Mouse (Mus musculus): ENCODE data around the gene Nt5c2. TPM values are rescaled to one million over a fixed set of nuclear protein-coding genes. Genes with fewer than 3 reads are reported as not detected.
A peak's percentile ranks its signal among the peaks of the same experiment; 100 is the strongest.

The Nt5c2 gene
- polyA plus RNA-seq, 1 experiment from 2014 or later, result 67.1 TPM

DNA sequence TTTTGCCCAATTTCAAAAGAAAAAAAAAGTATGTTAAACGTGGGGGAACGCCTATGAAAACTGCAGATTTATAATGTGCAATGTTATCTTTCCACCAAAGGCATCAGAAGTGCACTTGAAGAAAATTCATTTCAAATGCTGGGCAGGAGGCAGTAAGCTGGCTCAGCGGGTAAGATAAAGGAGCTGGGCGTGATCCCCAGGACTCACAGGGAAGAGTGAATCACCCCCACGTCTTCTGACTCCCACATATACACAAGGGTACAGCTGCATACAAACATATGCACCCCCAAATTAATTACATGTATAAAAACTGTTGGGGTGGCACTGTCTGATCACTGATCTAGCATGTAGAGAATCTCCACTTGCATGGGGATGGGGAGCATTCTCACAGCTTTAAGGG is 82.3 kb downstream of the Nt5c2 start:
- H3K27me3 ChIP-seq (replicated peaks), result no peaks in the 10 kb centered on the region
- H3K9me3 ChIP-seq (replicated peaks), result no peaks in the 10 kb centered on the region
- no peak overlapping the region for H3K4me3 ChIP-seq
- no peak for ATAC-seq
- WGBS (ENCODE audit: insufficient replicate concordance), result 49% methylated on average over 5 of the region's 5 CpGs
- peaks cover 47% of the 10 kb centered on the region for H3K4me1 ChIP-seq
- H3K27ac ChIP-seq, result peak overlapping the region; percentile 37; the same call in 1 of the 2 replicates
- H3K36me3 ChIP-seq, result peaks cover 12% of the 10 kb centered on the region
- no peak overlapping the region for H3K4me2 ChIP-seq
- H3K9ac ChIP-seq, result no peak overlapping the region

DNA sequence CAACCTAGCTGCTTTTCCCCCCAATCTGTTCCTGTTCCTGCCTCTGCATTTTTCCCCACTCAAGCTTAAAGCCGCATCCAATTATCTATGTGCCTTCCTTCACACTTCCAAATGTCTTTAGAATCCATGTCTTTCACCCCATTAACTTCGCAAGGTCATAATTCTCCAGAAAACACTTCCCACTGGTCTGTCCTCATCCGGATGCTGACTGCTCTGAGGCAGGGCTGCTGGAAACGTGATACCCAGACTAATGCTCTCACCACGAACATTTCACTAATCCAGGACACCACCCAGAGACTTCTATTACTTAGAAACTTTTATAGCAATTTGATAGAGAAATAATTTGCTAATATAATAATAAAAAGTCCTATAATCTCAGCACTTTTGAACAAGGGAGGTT is 84.9 kb downstream of the Nt5c2 start:
- no peaks in the 10 kb centered on the region for H3K27me3 ChIP-seq (replicated peaks)
- H3K4me3 ChIP-seq, result no peak overlapping the region
- peaks cover 65% of the 10 kb centered on the region for H3K4me1 ChIP-seq
- H3K9ac ChIP-seq, result no peak overlapping the region
- H3K27ac ChIP-seq, result no peak overlapping the region
- no peaks in the 10 kb centered on the region for H3K9me3 ChIP-seq (replicated peaks)
- H3K36me3 ChIP-seq, result peaks cover 9% of the 10 kb centered on the region
- no peak overlapping the region for H3K4me2 ChIP-seq
- ATAC-seq, result no peak
- WGBS (ENCODE audit: insufficient replicate concordance), result 78% methylated on average over 5 of the region's 5 CpGs

DNA sequence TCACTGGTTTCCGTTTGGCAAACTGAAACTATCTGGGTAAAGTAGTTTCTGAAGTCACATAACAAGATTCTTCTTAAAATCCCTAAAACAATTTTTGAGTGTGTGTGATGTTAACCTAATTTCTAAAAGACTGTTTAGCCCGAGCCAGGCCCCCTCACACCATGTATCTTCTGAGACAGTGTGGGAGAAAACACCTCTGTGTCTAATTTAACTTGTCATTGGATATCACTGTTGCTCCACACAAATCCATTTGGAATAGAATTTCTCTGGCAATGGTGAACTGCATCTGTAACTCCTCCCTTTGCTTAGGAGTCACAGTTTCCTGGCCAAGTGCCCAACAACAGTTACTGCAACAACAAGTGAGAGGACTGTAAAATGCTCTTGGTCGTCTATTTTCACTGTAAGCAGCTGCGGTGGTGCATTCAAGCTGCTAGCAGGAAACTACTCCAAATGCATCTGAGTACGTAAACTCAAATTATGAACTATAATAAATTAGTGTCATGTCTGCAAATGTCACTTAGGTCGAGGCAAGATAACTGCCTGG is 85.8 kb downstream of the Nt5c2 start:
- H3K27me3 ChIP-seq (replicated peaks), result no peaks in the 10 kb centered on the region
- WGBS (ENCODE audit: insufficient replicate concordance), result 69% methylated on average over 6 of the region's 6 CpGs
- no peak overlapping the region for H3K4me2 ChIP-seq
- ATAC-seq, result no peak
- peaks cover 63% of the 10 kb centered on the region for H3K4me1 ChIP-seq
- H3K9ac ChIP-seq, result no peak overlapping the region
- H3K27ac ChIP-seq, result 0 out of 2 replicates have a peak overlapping the region, but pooled peaks have one; percentile 7
- H3K4me3 ChIP-seq, result no peak overlapping the region
- H3K9me3 ChIP-seq (replicated peaks), result no peaks in the 10 kb centered on the region
- peaks cover 5% of the 10 kb centered on the region; the same call in 1 of the 2 replicates for H3K36me3 ChIP-seq

DNA sequence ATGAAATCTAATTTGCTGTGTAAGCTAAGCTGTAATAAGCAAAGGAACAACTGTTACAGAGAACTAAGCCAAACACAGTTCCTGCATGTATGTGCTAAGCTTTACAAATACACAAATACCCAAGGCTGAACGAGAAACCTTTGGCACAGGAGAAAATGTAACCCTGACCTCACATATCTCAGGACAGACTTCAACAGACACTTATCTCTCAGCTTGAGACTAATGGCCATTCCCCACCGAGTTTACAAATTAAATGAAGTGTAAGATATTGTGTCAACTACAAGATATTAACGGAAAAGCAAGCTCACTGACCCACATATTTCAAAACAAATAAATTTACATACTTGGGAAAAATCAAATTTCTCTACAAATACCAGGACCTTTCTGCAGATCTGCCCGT is 86.8 kb downstream of the Nt5c2 start:
- H3K4me3 ChIP-seq, result no peak overlapping the region
- no peaks in the 10 kb centered on the region for H3K27me3 ChIP-seq (replicated peaks)
- peaks cover 12% of the 10 kb centered on the region for H3K36me3 ChIP-seq
- no peak overlapping the region for H3K4me2 ChIP-seq
- no peak overlapping the region for H3K9ac ChIP-seq
- no peaks in the 10 kb centered on the region for H3K9me3 ChIP-seq (replicated peaks)
- 47% methylated on average over 4 of the region's 4 CpGs for WGBS (ENCODE audit: insufficient replicate concordance)
- no peak for ATAC-seq
- no peak overlapping the region for H3K27ac ChIP-seq
- H3K4me1 ChIP-seq, result peaks cover 54% of the 10 kb centered on the region

DNA sequence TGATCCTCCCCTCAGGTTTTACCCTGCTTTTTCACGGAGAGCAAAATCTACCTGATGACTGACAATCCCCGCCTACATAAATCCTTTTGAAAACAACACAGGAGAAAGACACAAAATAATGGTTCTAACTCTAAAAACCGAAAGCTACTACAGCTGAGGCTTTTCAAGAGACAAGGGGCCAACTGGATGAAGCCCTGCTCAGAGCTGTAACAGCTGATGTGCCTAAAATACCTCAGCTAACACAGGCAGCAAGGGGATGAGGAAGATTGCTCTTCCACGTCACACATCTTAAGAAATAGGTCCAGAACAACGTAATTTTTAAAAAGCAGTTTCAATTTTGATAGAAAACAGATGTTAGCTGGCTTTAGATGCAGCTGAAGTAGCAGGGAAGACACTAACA is 88.0 kb downstream of the Nt5c2 start:
- no peak for ATAC-seq
- Histone ChIP-seq H3K27me3 (replicated peaks) (no peaks in the 10 kb centered on the region), H3K27ac (peak overlapping the region; percentile 50; the same call in 1 of the 2 replicates), H3K4me2 (no peak overlapping the region), H3K36me3 (peaks cover 20% of the 10 kb centered on the region), H3K9me3 (replicated peaks) (no peaks in the 10 kb centered on the region), H3K4me1 (peaks cover 45% of the 10 kb centered on the region), H3K9ac (no peak overlapping the region), H3K4me3 (no peak overlapping the region)
- 64% methylated on average over 5 of the region's 5 CpGs for WGBS (ENCODE audit: insufficient replicate concordance)

DNA sequence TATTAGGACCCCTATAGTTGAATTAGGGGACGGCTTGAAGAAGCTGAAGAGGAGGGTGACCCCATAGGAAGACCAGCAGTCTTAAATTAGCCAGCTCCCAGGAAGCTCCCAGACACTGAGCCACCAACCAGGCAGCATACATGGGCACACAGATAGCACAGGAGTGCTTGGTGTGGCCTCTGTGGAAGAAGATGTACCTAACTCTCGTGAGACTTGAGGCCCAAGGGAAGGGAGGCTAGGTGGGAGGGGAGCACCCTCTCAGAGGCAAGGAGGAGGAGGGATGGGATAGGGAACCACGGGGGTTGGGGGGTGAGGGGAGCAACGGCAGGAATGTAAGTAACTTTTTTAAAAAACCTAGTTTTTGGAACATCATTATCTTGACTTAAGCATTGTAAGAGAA is 88.6 kb downstream of the Nt5c2 start:
- peaks cover 23% of the 10 kb centered on the region for H3K36me3 ChIP-seq
- 44% methylated on average over 4 of the region's 4 CpGs for WGBS (ENCODE audit: insufficient replicate concordance)
- no peaks in the 10 kb centered on the region for H3K27me3 ChIP-seq (replicated peaks)
- peak overlapping the region; percentile 9; the same call in 1 of the 2 replicates for H3K4me2 ChIP-seq
- peaks cover 45% of the 10 kb centered on the region for H3K4me1 ChIP-seq
- no peaks in the 10 kb centered on the region for H3K9me3 ChIP-seq (replicated peaks)
- H3K27ac ChIP-seq, result peak overlapping the region; percentile 38
- ATAC-seq, result peak; percentile 91
- peak overlapping the region; percentile 5; the same call in 1 of the 2 replicates for H3K9ac ChIP-seq
- H3K4me3 ChIP-seq, result no peak overlapping the region

DNA sequence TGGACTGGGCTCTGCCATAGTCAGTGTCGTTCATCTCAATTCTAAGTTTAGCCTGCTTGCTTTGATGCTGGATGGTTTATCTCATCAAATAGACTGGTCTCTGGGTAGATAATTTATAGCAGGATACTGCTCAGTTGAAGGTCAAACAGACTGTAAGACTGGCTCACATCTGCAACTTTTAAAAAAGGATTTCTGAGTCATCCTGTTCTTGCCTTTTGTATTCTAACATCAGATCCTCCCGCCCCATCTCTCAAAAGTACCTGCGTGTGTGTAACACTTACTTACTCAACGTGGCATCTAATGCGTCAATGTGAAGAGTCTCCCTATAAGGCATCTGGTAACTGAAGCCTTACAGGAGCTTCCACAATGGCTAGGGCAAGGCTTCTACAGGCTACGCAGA is 94.4 kb downstream of the Nt5c2 start:
- 73% methylated on average over 6 of the region's 6 CpGs for WGBS (ENCODE audit: insufficient replicate concordance)
- H3K27me3 ChIP-seq (replicated peaks), result no peaks in the 10 kb centered on the region
- ATAC-seq, result no peak
- H3K9me3 ChIP-seq (replicated peaks), result no peaks in the 10 kb centered on the region
- H3K36me3 ChIP-seq, result peaks cover 33% of the 10 kb centered on the region
- peak overlapping the region; percentile 45; the same call in 1 of the 2 replicates for H3K27ac ChIP-seq
- H3K4me1 ChIP-seq, result peaks cover 25% of the 10 kb centered on the region
- no peak overlapping the region for H3K4me2 ChIP-seq
- no peak overlapping the region for H3K4me3 ChIP-seq
- no peak overlapping the region for H3K9ac ChIP-seq

DNA sequence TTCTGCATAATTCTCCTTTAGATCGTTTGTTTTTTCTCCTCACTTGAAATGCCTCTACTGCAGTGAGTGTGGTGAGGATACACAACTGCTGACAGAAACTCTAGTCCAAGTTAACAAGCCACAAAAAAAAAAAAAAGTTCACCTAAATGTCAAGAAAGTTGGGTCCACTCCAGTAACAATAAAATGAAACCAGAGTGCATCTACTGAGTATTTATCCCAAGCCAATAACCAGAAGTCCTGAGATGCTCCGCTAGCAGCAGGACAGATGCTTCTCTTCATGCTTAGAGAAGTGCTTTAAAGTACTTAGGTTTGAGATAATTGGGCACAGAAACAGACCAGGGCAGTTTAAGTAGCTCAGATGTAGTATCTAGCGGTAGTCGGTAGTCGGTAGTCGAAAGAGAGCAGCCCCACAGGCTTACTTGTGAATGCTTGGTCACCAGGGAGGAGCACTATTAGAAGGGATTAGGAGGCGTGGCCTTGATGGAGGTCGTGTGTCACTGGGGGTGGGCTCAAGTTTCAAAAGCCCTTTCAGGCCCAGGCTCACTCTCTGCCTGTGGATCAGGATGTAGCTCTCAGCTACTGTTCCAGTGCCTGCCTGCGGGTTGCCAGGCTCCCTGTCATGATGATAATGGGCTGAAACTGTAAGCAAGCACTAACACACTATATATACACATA is 99.4 kb downstream of the Nt5c2 start:
- Histone ChIP-seq H3K27me3 (replicated peaks) (no peaks in the 10 kb centered on the region), H3K4me2 (no peak overlapping the region), H3K4me1 (peaks cover 45% of the 10 kb centered on the region), H3K9ac (no peak overlapping the region), H3K4me3 (no peak overlapping the region), H3K27ac (0 out of 2 replicates have a peak overlapping the region, but pooled peaks have one; percentile 45), H3K36me3 (peaks cover 12% of the 10 kb centered on the region), H3K9me3 (replicated peaks) (no peaks in the 10 kb centered on the region)
- no peak for ATAC-seq
- WGBS (ENCODE audit: insufficient replicate concordance), result 72% methylated on average over 9 of the region's 9 CpGs

DNA sequence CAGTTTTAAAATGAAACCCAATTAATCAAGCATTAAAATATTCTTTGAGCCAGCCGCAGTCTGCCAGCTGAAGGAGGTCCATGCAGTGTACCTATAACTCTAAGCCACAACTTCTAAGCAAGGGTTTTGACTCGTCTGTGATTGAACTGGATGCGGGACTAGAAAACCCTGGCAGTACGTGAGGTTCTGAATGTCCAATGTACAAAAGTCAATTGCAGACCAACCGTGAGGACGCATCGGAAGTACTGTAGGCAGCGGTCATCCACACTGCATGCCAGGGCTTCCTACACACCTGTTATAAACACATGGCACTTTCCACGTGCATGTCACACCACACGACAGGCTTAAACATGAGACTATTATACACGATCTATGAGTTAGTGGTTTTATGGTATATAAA is 101.3 kb downstream of the Nt5c2 start:
- Histone ChIP-seq H3K9me3 (replicated peaks) (no peaks in the 10 kb centered on the region), H3K27ac (no peak overlapping the region), H3K4me2 (no peak overlapping the region), H3K27me3 (replicated peaks) (no peaks in the 10 kb centered on the region), H3K36me3 (peaks cover 14% of the 10 kb centered on the region), H3K4me1 (peaks cover 59% of the 10 kb centered on the region), H3K4me3 (no peak overlapping the region), H3K9ac (no peak overlapping the region)
- no peak for ATAC-seq
- WGBS (ENCODE audit: insufficient replicate concordance), result 90% methylated on average over 11 of the region's 11 CpGs

DNA sequence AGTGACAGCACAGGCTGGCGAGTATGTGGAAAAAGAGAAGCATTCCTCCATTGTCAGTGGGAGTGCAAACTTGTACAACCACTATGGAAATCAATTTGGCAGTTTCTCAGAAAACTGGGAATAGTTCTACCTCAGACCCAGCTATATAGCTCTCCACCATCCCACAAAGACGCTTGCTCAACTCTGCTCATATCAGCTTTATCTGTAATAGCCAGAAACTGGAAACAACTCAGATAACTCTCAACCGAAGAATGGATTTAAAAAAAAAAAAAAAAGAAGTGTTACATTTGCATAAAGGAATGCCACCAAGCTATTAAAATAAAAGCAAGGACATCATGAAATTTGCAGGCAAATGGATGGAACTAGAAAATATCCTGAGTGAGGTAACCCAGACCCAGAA is 103.5 kb downstream of the Nt5c2 start:
- Histone ChIP-seq H3K27me3 (replicated peaks) (no peaks in the 10 kb centered on the region), H3K4me2 (peak overlapping the region; percentile 32), H3K36me3 (peaks cover 23% of the 10 kb centered on the region), H3K9me3 (replicated peaks) (no peaks in the 10 kb centered on the region), H3K4me1 (peaks cover 66% of the 10 kb centered on the region), H3K4me3 (no peak overlapping the region), H3K27ac (peak overlapping the region; percentile 43; the same call in 1 of the 2 replicates), H3K9ac (no peak overlapping the region)
- ATAC-seq, result 0 out of 2 replicates have a peak, but pooled peaks have one; percentile 49
- WGBS (ENCODE audit: insufficient replicate concordance), result 30% methylated on average over 3 of the region's 3 CpGs

DNA sequence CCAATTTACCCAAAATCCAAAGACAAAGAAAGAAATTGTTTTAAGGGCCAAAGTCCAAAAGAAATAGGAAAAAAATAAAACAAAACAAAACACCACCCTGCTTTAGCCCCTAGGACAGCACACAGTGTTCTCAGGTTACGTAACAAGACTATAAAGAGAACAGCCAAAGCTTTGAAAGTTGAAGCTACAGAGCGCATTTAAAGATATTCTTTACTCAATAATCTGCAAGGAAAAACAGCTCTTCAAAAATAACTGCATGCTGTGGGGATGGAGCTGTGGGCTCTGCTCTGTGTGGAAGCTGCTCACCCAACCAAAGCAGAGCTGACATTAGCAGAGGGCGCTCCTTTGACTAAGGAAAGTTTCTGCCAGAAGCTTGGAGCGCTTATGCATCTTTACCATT is 106.0 kb downstream of the Nt5c2 start:
- Histone ChIP-seq H3K9ac (no peak overlapping the region), H3K27me3 (replicated peaks) (no peaks in the 10 kb centered on the region), H3K4me3 (no peak overlapping the region), H3K4me1 (peaks cover 83% of the 10 kb centered on the region), H3K9me3 (replicated peaks) (no peaks in the 10 kb centered on the region), H3K27ac (peak overlapping the region; percentile 49; the same call in 1 of the 2 replicates), H3K36me3 (peaks cover 21% of the 10 kb centered on the region), H3K4me2 (no peak overlapping the region)
- no peak for ATAC-seq
- 87% methylated on average over 4 of the region's 4 CpGs for WGBS (ENCODE audit: insufficient replicate concordance)

DNA sequence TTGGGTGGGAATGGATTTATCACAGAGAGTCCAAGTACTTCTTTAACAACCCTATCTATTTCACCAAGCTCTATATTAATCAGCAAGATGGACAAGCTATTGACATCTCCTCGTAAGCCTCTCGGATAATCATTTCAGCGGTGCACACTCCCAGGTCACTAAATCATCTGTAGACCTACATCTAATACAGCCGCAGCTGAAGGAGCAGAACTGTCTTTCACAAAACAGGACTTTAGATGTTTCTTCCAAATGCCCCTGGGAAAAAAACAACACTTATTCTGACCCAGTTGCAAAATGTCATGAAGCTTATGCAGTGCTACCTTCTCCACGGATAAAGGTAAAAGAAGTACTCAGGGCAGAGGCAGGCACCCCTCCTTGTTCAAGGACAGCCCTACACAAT is 106.7 kb downstream of the Nt5c2 start:
- H3K27me3 ChIP-seq (replicated peaks), result no peaks in the 10 kb centered on the region
- peaks cover 91% of the 10 kb centered on the region for H3K4me1 ChIP-seq
- 73% methylated on average over 5 of the region's 5 CpGs for WGBS (ENCODE audit: insufficient replicate concordance)
- no peaks in the 10 kb centered on the region for H3K9me3 ChIP-seq (replicated peaks)
- H3K36me3 ChIP-seq, result peaks cover 28% of the 10 kb centered on the region
- H3K9ac ChIP-seq, result no peak overlapping the region
- peak overlapping the region; percentile 55; the same call in 1 of the 2 replicates for H3K27ac ChIP-seq
- ATAC-seq, result no peak
- no peak overlapping the region for H3K4me3 ChIP-seq
- no peak overlapping the region for H3K4me2 ChIP-seq

Measured in liver, embryonic 12.5 days (tissue).